Mouse (Mus musculus) myocyte (in vitro differentiated cells): Measurements from ENCODE around the gene Grb10.

Source experiments
- MAX ChIP-seq: IDR thresholded peaks from one replicate; pipeline ENCODE4 v1.6.1; 2011; ENCODE audit warnings: low read depth, mild to moderate bottlenecking, control low read depth
- POLR2A ChIP-seq: IDR thresholded peaks from one replicate; pipeline ENCODE4 v1.6.1; 2011; ENCODE audit warnings: low read depth, mild to moderate bottlenecking, control low read depth, moderate library complexity; ENCODE audit not compliant: insufficient read length
- POLR2AphosphoS2 ChIP-seq: IDR thresholded peaks from one replicate; pipeline ENCODE4 v1.6.1; 2011; ENCODE audit warnings: low read depth, control low read depth; ENCODE audit not compliant: insufficient read length
- TCF12 ChIP-seq: IDR thresholded peaks from one replicate; pipeline ENCODE4 v1.6.1; 2011; ENCODE audit warnings: mild to moderate bottlenecking, control low read depth; ENCODE audit not compliant: poor library complexity, insufficient read depth, severe bottlenecking
- USF1 ChIP-seq: IDR thresholded peaks from one replicate; pipeline ENCODE4 v1.6.1; 2011; ENCODE audit warnings: low read depth, mild to moderate bottlenecking, control low read depth, moderate library complexity

DNA sequence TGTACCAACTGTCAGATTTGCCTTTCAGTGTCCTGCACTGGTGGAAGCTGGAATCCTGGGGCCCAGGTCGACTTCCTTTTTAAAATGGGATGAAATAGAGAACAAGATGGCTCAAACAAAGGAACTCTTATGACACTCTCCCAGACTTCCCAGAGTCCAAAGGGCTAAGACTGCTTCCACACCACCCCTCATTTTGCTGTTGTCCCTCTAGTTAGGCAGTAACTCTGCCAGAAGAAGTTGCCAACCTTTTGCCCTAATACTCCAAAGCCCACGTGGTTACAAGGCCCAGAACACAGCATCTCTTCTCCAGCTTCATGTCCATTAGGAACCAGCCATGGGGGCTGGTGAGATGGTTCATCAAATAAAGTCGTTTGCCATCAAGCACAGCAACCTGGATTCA lies 15.4 kb downstream of the Grb10 start:
- TF ChIP-seq POLR2A: no peak
- TF ChIP-seq MAX: no peak
- TF ChIP-seq TCF12: no peak
- TF ChIP-seq USF1: no peak
- TF ChIP-seq POLR2AphosphoS2: no peak
